Mouse (Mus musculus) lung, postnatal 0 days (tissue): Measurements from ENCODE around the gene Hecw1. TPM values are rescaled to one million over a fixed set of nuclear protein-coding genes. Genes with fewer than 3 reads are reported as not detected.
"Not testable (repeated sequence)": the region's sequence is repeated elsewhere in the genome, so short reads cannot be mapped to it uniquely, and the experiment has no call there.

Experiments
- ATAC-seq: fragments of 200-750 bp; cut with Nextera tagmentation; 2 replicates; pipeline ENCODE4 v1.8.0; 2017; ENCODE audit warnings: moderate library complexity
- DNase-seq: peaks from one replicate; pipeline ENCODE4 v3.0.0-alpha.2; 2016; ENCODE audit warnings: low spot score
- H3K27ac ChIP-seq: fragments of 300-500 bp; sonication (generic); 2 replicates; pipeline ENCODE4 v1.5.1; 2014; ENCODE audit warnings: antibody characterized with exemption, mild to moderate bottlenecking, low read length, mixed read lengths
- H3K27me3 ChIP-seq: fragments of 300-500 bp; sonication (generic); replicated peaks from 2 replicates; pipeline ENCODE4 v1.6.1; 2014; ENCODE audit warnings: low read length, mixed read lengths; ENCODE audit not compliant: insufficient read depth
- H3K36me3 ChIP-seq: fragments of 300-500 bp; sonication (generic); 2 replicates; pipeline ENCODE4 v1.6.1; 2014; ENCODE audit warnings: low read length, mixed read lengths; ENCODE audit not compliant: insufficient read depth
- H3K4me1 ChIP-seq: fragments of 300-500 bp; sonication (generic); 2 replicates; pipeline ENCODE4 v1.6.1; 2014; ENCODE audit warnings: antibody characterized with exemption, low read depth, low read length, mixed read lengths; ENCODE audit not compliant: insufficient read depth
- H3K4me2 ChIP-seq: fragments of 300-500 bp; sonication (generic); replicated peaks from 2 replicates; pipeline ENCODE4 v1.6.1; 2014; ENCODE audit warnings: low read depth, mild to moderate bottlenecking, low read length, moderate library complexity, mixed read lengths
- H3K4me3 ChIP-seq: fragments of 300-500 bp; sonication (generic); 2 replicates; pipeline ENCODE4 v1.5.1; 2014; ENCODE audit warnings: low read depth, low read length
- H3K9ac ChIP-seq: fragments of 300-500 bp; sonication (generic); replicated peaks from 2 replicates; pipeline ENCODE4 v1.6.1; 2014; ENCODE audit warnings: low read depth, mild to moderate bottlenecking
- H3K9me3 ChIP-seq: fragments of 300-500 bp; sonication (generic); 2 replicates; pipeline ENCODE4 v1.6.1; 2016; ENCODE audit warnings: low read length, mixed read lengths
- CTCF ChIP-seq: IDR thresholded peaks from 2 replicates; pipeline ENCODE4 v1.5.1; 2016; ENCODE audit warnings: antibody characterized with exemption, mild to moderate bottlenecking
- EP300 ChIP-seq: IDR thresholded peaks from 2 replicates; pipeline ENCODE4 v1.6.1; 2016; ENCODE audit warnings: antibody characterized with exemption, mild to moderate bottlenecking, control low read depth
- WGBS: fragments of 180-500 bp; shearing (Covaris S2); extraction: QIAGEN DNeasy Blood & Tissue Kit; methylation state at CpG from one replicate; pipeline ENCODE4 v1.1.7; 2014; 5-methylcytosine and 5-hydroxymethylcytosine counted together
- polyA plus RNA-seq: library from polyadenylated mRNA; unstranded; fragments of >200 nt; fragmentation: Nextera tagmentation; extraction: Ambion mirVana; gene quantifications from 2 replicates; pipeline ENCODE4 v1.2.1, GENCODE M21; 2015

The Hecw1 gene
- polyA plus RNA-seq, 1 experiment from 2014 or later = 0.10 TPM

DNA sequence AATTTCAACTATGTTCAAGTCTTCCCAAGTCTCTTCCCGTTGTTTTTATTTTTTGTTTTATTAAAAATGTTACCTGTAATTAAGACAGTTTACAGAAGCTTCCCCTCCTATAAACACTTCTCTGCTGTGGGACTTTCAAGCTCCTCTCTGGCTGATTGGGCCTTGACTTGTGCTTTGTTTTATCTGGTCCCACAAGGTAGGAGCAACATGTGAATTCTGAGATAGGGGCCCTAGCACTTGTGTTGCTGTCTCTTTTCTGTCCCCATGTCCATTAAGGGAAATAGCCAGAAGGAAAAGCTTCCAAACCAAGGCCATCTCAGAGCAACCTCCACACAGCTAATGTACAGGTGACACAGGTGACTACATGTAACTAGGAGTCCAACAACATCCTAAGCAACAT, 218.9 kb downstream of the Hecw1 start:
- no peaks in the 10 kb centered on the region for H3K9me3 ChIP-seq
- TF ChIP-seq EP300 (no peak), CTCF (no peak)
- no peak for DNase-seq
- no peak overlapping the region for H3K4me2 ChIP-seq
- no peak overlapping the region for H3K4me3 ChIP-seq
- 88% methylated on average over 1 of the region's 1 CpGs for WGBS
- no peak overlapping the region for H3K9ac ChIP-seq
- H3K4me1 ChIP-seq = no peaks in the 10 kb centered on the region
- no peaks in the 10 kb centered on the region for H3K27me3 ChIP-seq
- H3K27ac ChIP-seq = no peak overlapping the region
- no peaks in the 10 kb centered on the region for H3K36me3 ChIP-seq
- no peak for ATAC-seq

DNA sequence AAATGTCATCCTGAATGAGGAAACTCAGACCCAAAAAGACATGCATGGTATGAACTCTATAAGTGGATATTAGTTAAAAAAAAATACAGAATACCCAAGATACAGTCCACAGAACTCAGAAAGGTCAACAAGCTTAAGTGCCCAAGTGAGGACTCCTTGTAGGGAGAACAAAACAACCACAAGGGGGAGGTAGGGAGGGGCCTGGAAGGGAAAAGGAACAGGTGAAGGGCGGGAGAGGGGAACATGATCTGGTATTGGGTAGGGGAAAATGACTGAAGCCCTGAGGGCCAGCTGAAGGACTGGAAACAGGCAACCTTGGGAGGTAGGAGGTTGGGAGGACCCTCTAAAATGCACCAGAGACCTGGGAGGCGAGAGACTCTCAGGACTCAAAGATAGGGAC, 220.1 kb downstream of the Hecw1 start:
- Histone ChIP-seq H3K27me3 (no peaks in the 10 kb centered on the region), H3K9ac (no peak overlapping the region), H3K4me1 (no peaks in the 10 kb centered on the region), H3K4me2 (no peak overlapping the region), H3K9me3 (no peaks in the 10 kb centered on the region), H3K27ac (no peak overlapping the region), H3K36me3 (no peaks in the 10 kb centered on the region), H3K4me3 (no peak overlapping the region)
- no peak for TF ChIP-seq EP300
- 0 out of 2 replicates have a peak, but pooled peaks have one; percentile 8 for TF ChIP-seq CTCF
- no peak for DNase-seq
- ATAC-seq = no peak
- 32% methylated on average over 2 of the region's 2 CpGs for WGBS

DNA sequence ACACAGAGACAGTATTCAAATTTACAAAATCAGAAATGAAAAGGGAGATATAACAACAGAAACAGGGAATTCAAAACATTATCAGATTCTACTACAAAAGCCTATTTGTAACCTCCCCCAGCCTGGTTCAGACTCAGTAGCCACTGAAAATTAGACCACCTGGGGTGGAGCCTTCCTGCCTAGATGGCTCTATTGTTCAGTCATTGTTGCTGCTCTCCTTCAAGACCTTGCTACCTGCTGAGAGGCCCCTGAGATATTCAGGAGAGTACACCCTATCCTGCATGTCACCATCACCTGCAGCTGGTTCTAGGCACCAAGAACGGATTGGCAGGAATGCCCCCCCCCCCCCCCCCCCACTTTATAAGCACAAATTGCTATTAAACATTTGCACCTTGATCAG, 233.0 kb downstream of the Hecw1 start:
- H3K27ac ChIP-seq = no peak overlapping the region
- no peak overlapping the region for H3K9ac ChIP-seq
- H3K9me3 ChIP-seq = no peaks in the 10 kb centered on the region
- 80% methylated on average over 1 of the region's 1 CpGs for WGBS
- H3K4me2 ChIP-seq = no peak overlapping the region
- DNase-seq (no peak), ATAC-seq (no peak)
- no peak overlapping the region for H3K4me3 ChIP-seq
- no peak for TF ChIP-seq CTCF
- TF ChIP-seq EP300 = no peak
- H3K4me1 ChIP-seq = no peaks in the 10 kb centered on the region
- H3K27me3 ChIP-seq = no peaks in the 10 kb centered on the region
- H3K36me3 ChIP-seq = no peaks in the 10 kb centered on the region

DNA sequence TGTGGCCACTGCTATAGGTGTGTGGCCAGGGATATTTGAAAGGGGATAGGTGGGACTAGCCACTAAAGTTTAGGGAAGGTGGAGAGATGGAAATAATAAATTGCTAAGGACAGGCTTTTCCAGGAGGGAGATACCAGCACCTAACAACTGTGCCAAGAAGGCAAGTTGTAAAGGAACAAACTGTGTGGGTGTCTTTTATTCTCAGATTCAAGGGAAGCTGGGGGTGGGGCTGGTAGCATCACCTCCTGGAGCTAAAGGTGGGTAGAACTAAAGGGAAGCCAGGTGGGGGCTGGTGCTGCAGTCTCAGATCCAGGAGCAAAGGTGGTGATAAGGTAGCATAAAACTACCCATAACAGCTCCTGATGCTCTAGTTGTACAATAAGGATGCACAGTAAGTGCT, 251.6 kb downstream of the Hecw1 start:
- Histone ChIP-seq H3K4me2 (no peak overlapping the region), H3K27me3 (no peaks in the 10 kb centered on the region), H3K4me3 (no peak overlapping the region), H3K36me3 (no peaks in the 10 kb centered on the region), H3K27ac (no peak overlapping the region), H3K9ac (no peak overlapping the region), H3K9me3 (no peaks in the 10 kb centered on the region), H3K4me1 (no peaks in the 10 kb centered on the region)
- no peak for ATAC-seq
- DNase-seq = no peak
- TF ChIP-seq CTCF (no peak), EP300 (no peak)

DNA sequence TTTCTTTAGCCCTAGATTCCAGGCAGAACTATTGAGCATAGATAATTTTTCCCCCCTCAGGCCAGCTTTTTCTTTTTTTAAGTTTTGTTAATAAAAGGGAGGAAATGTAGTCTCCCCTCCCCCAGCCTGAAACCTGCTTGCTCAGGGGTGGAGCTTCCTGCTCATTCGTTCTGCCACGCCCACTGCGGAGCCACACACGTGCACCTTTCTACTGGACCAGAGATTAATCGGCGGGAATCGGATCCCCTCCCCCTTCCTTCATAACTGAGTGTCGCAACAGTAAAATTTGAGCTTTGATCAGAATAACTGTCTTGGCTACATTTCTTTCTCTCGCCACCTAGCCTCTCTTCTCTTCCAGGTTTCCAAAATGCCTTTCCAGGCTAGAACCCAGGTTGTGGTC, 262.1 kb downstream of the Hecw1 start:
- ATAC-seq, H3K4me3 ChIP-seq, H3K4me1 ChIP-seq, H3K9ac ChIP-seq, H3K27me3 ChIP-seq, H3K4me2 ChIP-seq, H3K36me3 ChIP-seq, H3K9me3 ChIP-seq, H3K27ac ChIP-seq, DNase-seq: not testable (repeated sequence)
- WGBS = 28% methylated on average over 8 of the region's 9 CpGs

DNA sequence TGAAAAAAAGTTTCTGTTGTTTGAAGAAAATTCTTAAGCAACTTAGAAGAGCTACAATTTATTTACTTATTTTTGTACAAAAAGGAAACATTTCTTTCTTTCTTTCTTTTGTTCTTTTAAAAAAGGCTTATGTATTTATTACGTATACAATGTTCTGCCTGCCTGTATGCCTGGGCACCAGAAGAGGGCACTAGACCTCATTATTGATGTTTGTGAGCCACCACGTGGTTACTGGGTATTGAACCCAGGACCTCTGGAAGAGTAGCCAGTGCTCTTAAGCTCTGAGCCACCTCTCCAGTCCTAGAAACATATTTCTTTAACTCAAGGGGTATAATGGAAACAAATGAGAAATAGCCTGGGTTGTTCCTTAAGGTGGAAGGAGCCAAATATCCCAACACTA, 277.1 kb downstream of the Hecw1 start:
- no peak for ATAC-seq
- no peak overlapping the region for H3K27ac ChIP-seq
- TF ChIP-seq CTCF = 0 out of 2 replicates have a peak, but pooled peaks have one; percentile 4
- no peak for TF ChIP-seq EP300
- 47% methylated on average over 2 of the region's 2 CpGs for WGBS
- H3K4me1 ChIP-seq = no peaks in the 10 kb centered on the region
- no peaks in the 10 kb centered on the region for H3K36me3 ChIP-seq
- no peak overlapping the region for H3K9ac ChIP-seq
- H3K4me3 ChIP-seq = no peak overlapping the region
- H3K27me3 ChIP-seq = no peaks in the 10 kb centered on the region
- DNase-seq = no peak
- no peak overlapping the region for H3K4me2 ChIP-seq
- no peaks in the 10 kb centered on the region for H3K9me3 ChIP-seq

DNA sequence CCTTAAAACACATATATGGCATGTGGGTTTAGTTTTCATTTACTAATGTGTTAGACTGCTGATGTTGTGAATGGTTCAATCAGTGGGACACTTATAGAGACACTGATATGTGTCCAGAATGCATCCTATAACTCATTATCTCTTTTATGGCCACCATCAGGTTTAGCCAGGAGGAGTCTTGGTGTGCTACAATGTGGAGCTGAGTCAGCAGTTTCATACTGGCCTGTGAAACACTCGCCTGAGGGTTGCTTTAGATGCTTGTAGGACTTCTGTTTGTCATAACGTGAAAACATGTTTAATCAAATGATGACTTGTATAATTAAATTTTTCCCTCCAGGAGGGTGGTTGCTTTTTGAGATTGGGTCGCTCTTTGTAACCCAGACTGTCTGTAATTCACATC, 343.4 kb downstream of the Hecw1 start:
- H3K9ac ChIP-seq = no peak overlapping the region
- H3K4me1 ChIP-seq = no peaks in the 10 kb centered on the region
- 92% methylated on average over 3 of the region's 3 CpGs for WGBS
- TF ChIP-seq CTCF (no peak), EP300 (no peak)
- H3K9me3 ChIP-seq = no peaks in the 10 kb centered on the region
- H3K4me2 ChIP-seq = no peak overlapping the region
- no peak overlapping the region for H3K4me3 ChIP-seq
- H3K27me3 ChIP-seq = no peaks in the 10 kb centered on the region
- DNase-seq (no peak), ATAC-seq (no peak)
- H3K36me3 ChIP-seq = no peaks in the 10 kb centered on the region
- no peak overlapping the region for H3K27ac ChIP-seq
